Mouse (Mus musculus) hindbrain, embryonic 11.5 days (tissue): Measurements from ENCODE around the gene Ccdc177. TPM values are rescaled to one million over a fixed set of nuclear protein-coding genes. Genes with fewer than 3 reads are reported as not detected.
A peak's percentile ranks its signal among the peaks of the same experiment; 100 is the strongest.

Experiments
- ATAC-seq: fragments of 200-750 bp; cut with Nextera tagmentation; 2 replicates; pipeline ENCODE4 v1.8.0; 2017; ENCODE audit warnings: mild to moderate bottlenecking, moderate TSS enrichment, moderate library complexity; ENCODE audit not compliant: low FRiP score
- DNase-seq: peaks from one replicate; pipeline ENCODE4 v3.0.0-alpha.2; 2015; ENCODE audit warnings: low spot score
- H3K27ac ChIP-seq: fragments of 300-500 bp; sonication (generic); 2 replicates; pipeline ENCODE4 v1.5.1; 2014; ENCODE audit warnings: mild to moderate bottlenecking, low read depth, low read length
- H3K27me3 ChIP-seq: fragments of 300-500 bp; sonication (generic); 2 replicates; pipeline ENCODE4 v1.6.1; 2014; ENCODE audit warnings: mild to moderate bottlenecking, low read length, moderate library complexity, mixed read lengths; ENCODE audit not compliant: control insufficient read depth, insufficient read depth
- H3K36me3 ChIP-seq: fragments of 300-500 bp; sonication (generic); 2 replicates; pipeline ENCODE4 v1.6.1; 2014; ENCODE audit warnings: mild to moderate bottlenecking, low read length, moderate library complexity, mixed read lengths; ENCODE audit not compliant: control insufficient read depth, insufficient read depth
- H3K4me1 ChIP-seq: fragments of 300-500 bp; sonication (generic); replicated peaks from 2 replicates; pipeline ENCODE4 v1.6.1; 2014; ENCODE audit warnings: low read length, mixed read lengths; ENCODE audit not compliant: control insufficient read depth, insufficient read depth
- H3K4me2 ChIP-seq: fragments of 300-500 bp; sonication (generic); replicated peaks from 2 replicates; pipeline ENCODE4 v1.6.1; 2014; ENCODE audit warnings: mild to moderate bottlenecking, low read depth, low read length
- H3K4me3 ChIP-seq: fragments of 300-500 bp; sonication (generic); 2 replicates; pipeline ENCODE4 v1.5.1; 2014; ENCODE audit warnings: low read depth, low read length
- H3K9ac ChIP-seq: fragments of 300-500 bp; sonication (generic); 2 replicates; pipeline ENCODE4 v1.6.1; 2014; ENCODE audit warnings: low read depth, low read length
- H3K9me3 ChIP-seq: fragments of 300-500 bp; sonication (generic); 2 replicates; pipeline ENCODE4 v1.6.1; 2016; ENCODE audit warnings: low read length; ENCODE audit not compliant: control insufficient read depth
- WGBS: fragments of 180-500 bp; shearing (Covaris S2); extraction: QIAGEN DNeasy Blood & Tissue Kit; methylation state at CpG from one replicate; pipeline ENCODE4 v1.1.7; 2014; 5-methylcytosine and 5-hydroxymethylcytosine counted together
- polyA plus RNA-seq: library from polyadenylated mRNA; unstranded; fragments of >200 nt; fragmentation: Nextera tagmentation; extraction: Ambion mirVana; gene quantifications from 2 replicates; pipeline ENCODE4 v1.2.1, GENCODE M21; 2014

Gene Ccdc177
- polyA plus RNA-seq, 1 experiment from 2014 or later = 4.6 TPM

DNA sequence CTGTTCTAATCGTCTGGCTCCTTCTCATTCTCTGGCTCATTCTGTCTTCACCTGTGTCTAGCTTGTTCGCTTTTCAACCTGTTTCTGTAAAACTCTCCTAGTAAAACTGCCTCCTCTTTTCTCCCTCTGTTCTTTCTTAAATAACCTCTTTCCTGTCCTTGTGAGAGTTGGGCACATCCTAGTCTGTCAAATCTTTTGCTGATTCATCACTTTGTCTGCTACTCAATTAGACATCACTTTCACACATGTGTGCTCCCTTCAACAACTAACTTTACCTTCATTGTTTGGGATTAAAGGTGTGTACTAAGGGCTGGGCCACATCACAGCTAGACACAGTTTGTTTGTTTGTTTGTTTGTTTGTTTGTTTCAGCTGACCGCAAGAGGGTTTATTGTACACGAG lies 19.3 kb upstream of the Ccdc177 start:
- no peak overlapping the region for H3K9ac ChIP-seq
- H3K4me2 ChIP-seq = no peak overlapping the region
- ATAC-seq (no peak), DNase-seq (no peak)
- 85% methylated on average over 4 of the region's 4 CpGs for WGBS
- H3K9me3 ChIP-seq = no peaks in the 10 kb centered on the region
- H3K4me3 ChIP-seq = no peak overlapping the region
- H3K4me1 ChIP-seq = no peaks in the 10 kb centered on the region
- no peaks in the 10 kb centered on the region for H3K36me3 ChIP-seq
- no peak overlapping the region for H3K27ac ChIP-seq
- no peaks in the 10 kb centered on the region for H3K27me3 ChIP-seq

DNA sequence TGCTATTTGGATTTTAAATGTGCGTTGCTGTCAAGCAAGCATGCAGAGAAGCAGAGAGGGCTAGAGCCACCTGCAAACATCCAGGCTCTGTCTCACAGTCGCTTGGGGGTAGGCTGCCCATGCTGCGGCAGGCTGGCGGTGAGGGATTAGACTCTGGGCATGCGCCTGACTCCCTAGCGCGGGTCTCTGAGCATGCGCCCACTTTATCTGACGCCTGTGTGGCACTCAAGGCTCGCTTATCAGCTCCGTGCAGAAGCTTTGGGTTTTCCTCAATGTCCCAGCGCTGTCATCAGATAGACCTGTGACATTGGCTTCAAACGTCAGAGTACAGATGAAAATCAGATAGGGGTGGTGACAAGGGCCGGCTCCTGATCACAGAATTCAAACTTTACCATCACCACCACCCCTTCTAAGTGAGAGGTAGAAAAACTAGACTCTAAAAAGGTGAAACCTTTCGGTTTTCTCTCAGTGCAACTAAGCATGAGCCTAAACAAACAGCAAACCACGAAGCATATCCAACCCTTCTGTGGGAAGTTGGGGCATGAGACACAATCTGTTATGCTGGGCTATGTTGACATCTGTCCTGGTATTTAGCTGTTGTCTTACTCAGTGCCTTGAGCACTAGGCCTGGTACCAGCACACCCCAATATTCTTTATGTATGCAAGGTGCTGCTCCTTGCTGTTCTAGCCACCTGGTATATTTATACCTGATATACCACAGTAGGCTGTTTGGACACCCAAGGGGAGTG lies 17.9 kb upstream of the Ccdc177 start:
- Histone ChIP-seq H3K9me3 (no peaks in the 10 kb centered on the region), H3K27me3 (no peaks in the 10 kb centered on the region), H3K4me3 (no peak overlapping the region), H3K9ac (no peak overlapping the region), H3K4me2 (no peak overlapping the region), H3K27ac (no peak overlapping the region), H3K36me3 (no peaks in the 10 kb centered on the region), H3K4me1 (no peaks in the 10 kb centered on the region)
- ATAC-seq = no peak
- WGBS = 80% methylated on average over 16 of the region's 16 CpGs
- DNase-seq = no peak

DNA sequence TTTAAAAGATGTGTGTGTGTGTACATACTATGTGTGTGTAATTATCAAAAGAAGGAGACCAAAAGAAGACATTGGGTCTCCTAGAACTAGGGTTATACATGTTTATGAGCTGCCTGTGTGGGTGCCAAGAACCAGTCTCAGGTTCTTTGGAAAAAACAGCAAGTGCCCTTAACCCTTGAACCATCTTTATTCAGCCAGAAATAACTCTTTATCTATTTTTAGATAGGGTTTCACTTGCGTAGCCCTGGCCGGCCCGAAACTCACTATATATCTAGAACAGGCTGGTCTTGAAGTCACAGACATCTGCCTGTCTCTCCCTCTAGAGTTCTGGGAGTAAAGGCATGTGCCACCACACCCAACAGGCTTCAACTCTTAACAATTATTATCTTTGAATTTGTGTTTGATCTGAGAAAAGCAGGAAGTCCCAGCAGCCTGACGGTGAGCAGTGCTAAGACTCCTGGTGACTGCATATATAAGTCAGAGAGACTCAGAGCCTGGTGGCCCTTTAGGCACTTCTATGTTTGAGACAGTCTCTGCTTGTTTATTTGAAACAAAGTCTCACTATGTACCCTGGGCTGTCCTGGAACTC lies 15.7 kb upstream of the Ccdc177 start:
- no peaks in the 10 kb centered on the region for H3K9me3 ChIP-seq
- H3K9ac ChIP-seq = no peak overlapping the region
- H3K4me1 ChIP-seq = no peaks in the 10 kb centered on the region
- no peak overlapping the region for H3K4me3 ChIP-seq
- WGBS = 94% methylated on average over 4 of the region's 4 CpGs
- DNase-seq (no peak), ATAC-seq (no peak)
- H3K27me3 ChIP-seq = no peaks in the 10 kb centered on the region
- no peaks in the 10 kb centered on the region for H3K36me3 ChIP-seq
- no peak overlapping the region for H3K27ac ChIP-seq
- H3K4me2 ChIP-seq = no peak overlapping the region

GRCm38 (mm10) chr12:80774786-80775185 lies 14.3 kb upstream of the Ccdc177 start:
- H3K9ac ChIP-seq = no peak overlapping the region
- H3K4me3 ChIP-seq = no peak overlapping the region
- H3K4me1 ChIP-seq = no peaks in the 10 kb centered on the region
- no peak overlapping the region for H3K27ac ChIP-seq
- no peaks in the 10 kb centered on the region for H3K9me3 ChIP-seq
- ATAC-seq (no peak), DNase-seq (no peak)
- H3K36me3 ChIP-seq = no peaks in the 10 kb centered on the region
- 76% methylated on average over 7 of the region's 7 CpGs for WGBS
- no peaks in the 10 kb centered on the region for H3K27me3 ChIP-seq
- H3K4me2 ChIP-seq = no peak overlapping the region

DNA sequence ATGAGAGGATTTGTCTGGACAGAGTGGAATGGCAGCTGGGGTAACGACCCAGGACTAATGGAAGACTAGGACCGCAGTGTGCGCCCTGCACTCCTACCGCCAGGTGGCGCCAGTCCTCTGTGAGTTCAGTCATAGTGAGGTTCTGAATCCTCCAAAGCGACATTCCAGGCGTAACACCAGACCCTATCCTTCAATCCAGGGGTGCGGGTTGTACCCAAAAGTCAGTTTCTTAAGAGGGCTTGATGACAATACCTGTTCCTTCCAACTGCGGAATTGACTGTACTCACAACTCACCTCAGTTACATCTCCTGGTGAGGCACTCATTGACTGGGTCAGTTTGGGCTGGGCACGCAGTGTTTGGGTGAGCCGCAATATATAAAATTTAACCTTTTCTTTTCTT lies 9.2 kb upstream of the Ccdc177 start:
- WGBS = 19% methylated on average over 11 of the region's 11 CpGs
- no peaks in the 10 kb centered on the region for H3K9me3 ChIP-seq
- H3K27me3 ChIP-seq = no peaks in the 10 kb centered on the region
- no peak overlapping the region for H3K27ac ChIP-seq
- ATAC-seq (peak; percentile 66; the same call in 1 of the 2 replicates), DNase-seq (peak; percentile 97)
- H3K4me3 ChIP-seq = no peak overlapping the region
- no peaks in the 10 kb centered on the region for H3K4me1 ChIP-seq
- no peaks in the 10 kb centered on the region for H3K36me3 ChIP-seq
- no peak overlapping the region for H3K9ac ChIP-seq
- no peak overlapping the region for H3K4me2 ChIP-seq

DNA sequence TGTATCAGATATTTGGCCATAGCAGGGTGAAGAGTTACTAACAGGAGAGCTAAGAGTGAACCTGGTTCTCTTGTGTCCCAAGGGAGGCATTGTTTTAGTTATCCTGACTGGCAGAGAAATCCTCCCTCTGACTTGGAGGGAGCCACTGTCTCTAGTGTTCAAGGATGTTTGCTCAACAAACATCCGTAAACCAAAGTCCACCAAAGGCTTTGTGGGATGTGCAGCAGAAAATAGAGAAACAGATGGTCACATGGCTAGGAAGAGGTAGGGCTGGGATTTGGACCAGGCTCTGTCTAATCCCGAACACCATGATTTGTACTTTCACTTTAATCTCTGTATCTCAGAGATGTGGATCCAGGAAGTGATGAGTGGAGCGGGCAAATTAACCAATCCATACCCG lies 3.6 kb upstream of the Ccdc177 start:
- H3K4me2 ChIP-seq = no peak overlapping the region
- no peak overlapping the region for H3K27ac ChIP-seq
- H3K36me3 ChIP-seq = no peaks in the 10 kb centered on the region
- WGBS = 77% methylated on average over 4 of the region's 4 CpGs
- no peaks in the 10 kb centered on the region for H3K9me3 ChIP-seq
- H3K4me3 ChIP-seq = no peak overlapping the region
- H3K9ac ChIP-seq = no peak overlapping the region
- DNase-seq (no peak), ATAC-seq (no peak)
- peaks cover 3% of the 10 kb centered on the region for H3K4me1 ChIP-seq
- H3K27me3 ChIP-seq = no peaks in the 10 kb centered on the region

GRCm38 (mm10) chr12:80762982-80763381 lies 2.5 kb upstream of the Ccdc177 start:
- Histone ChIP-seq H3K4me1 (peaks cover 11% of the 10 kb centered on the region), H3K9me3 (0 out of 2 replicates have a peak, but pooled peaks cover 4% of the 10 kb centered on the region), H3K9ac (no peak overlapping the region), H3K27me3 (peaks cover 7% of the 10 kb centered on the region), H3K4me3 (no peak overlapping the region), H3K27ac (no peak overlapping the region), H3K36me3 (peaks cover 8% of the 10 kb centered on the region), H3K4me2 (no peak overlapping the region)
- WGBS = 92% methylated on average over 5 of the region's 5 CpGs
- ATAC-seq = no peak
- no peak for DNase-seq

GRCm38 (mm10) chr12:80759713-80760395 lies 633 bp downstream of the Ccdc177 start:
- peaks cover 18% of the 10 kb centered on the region for H3K27me3 ChIP-seq
- peak overlapping the region; percentile 97 for H3K9ac ChIP-seq
- peak overlapping the region; percentile 68 for H3K4me3 ChIP-seq
- DNase-seq (peak; percentile 85), ATAC-seq (peak; percentile 73)
- peak overlapping the region; percentile 80 for H3K4me2 ChIP-seq
- WGBS = 2% methylated on average over 22 of the region's 22 CpGs
- peaks cover 12% of the 10 kb centered on the region for H3K4me1 ChIP-seq
- H3K9me3 ChIP-seq = peaks cover 25% of the 10 kb centered on the region
- peak overlapping the region; percentile 98 for H3K27ac ChIP-seq
- H3K36me3 ChIP-seq = peaks cover 38% of the 10 kb centered on the region
